Mouse (Mus musculus) ovary, postnatal 14 days (tissue): ENCODE data around the gene Gm21970.

Experiments used
- DNase-seq: peaks from one replicate; pipeline ENCODE4 v3.0.0; 2022; ENCODE audit warnings: low spot score

The Gm21970 gene

GRCm38 (mm10) chr16:91401569-91402165, 10.1 kb downstream of the Gm21970 start:
- no peak for DNase-seq

- DNase-seq, result no peak
Measured at GRCm38 (mm10) chr16:91403784-91404183, 12.3 kb downstream of the Gm21970 start.

GRCm38 (mm10) chr16:91404187-91404586, 12.7 kb downstream of the Gm21970 start:
- no peak for DNase-seq

GRCm38 (mm10) chr16:91404828-91405577, 13.5 kb downstream of the Gm21970 start:
- no peak for DNase-seq

- DNase-seq, result peak; percentile 60
Measured at GRCm38 (mm10) chr16:91405640-91406584, 14.4 kb downstream of the Gm21970 start, which contains the start of gene Il10rb. TSS of gene Il10rb (plus strand) at chr16:91406164.

- peak; percentile 22 for DNase-seq
Measured at GRCm38 (mm10) chr16:91406585-91407220, 15.2 kb downstream of the Gm21970 start.

- no peak for DNase-seq
Measured at GRCm38 (mm10) chr16:91413102-91413844, 21.8 kb downstream of the Gm21970 start.

GRCm38 (mm10) chr16:91415391-91416189, 24.1 kb downstream of the Gm21970 start:
- DNase-seq, result no peak

GRCm38 (mm10) chr16:91416357-91416756, 24.8 kb downstream of the Gm21970 start:
- no peak for DNase-seq

GRCm38 (mm10) chr16:91416938-91417337, 25.4 kb downstream of the Gm21970 start:
- no peak for DNase-seq

GRCm38 (mm10) chr16:91418531-91418930, 27.0 kb downstream of the Gm21970 start:
- DNase-seq, result no peak

GRCm38 (mm10) chr16:91425816-91426215, 34.3 kb downstream of the Gm21970 start:
- no peak for DNase-seq

GRCm38 (mm10) chr16:91426586-91426985, 35.1 kb downstream of the Gm21970 start:
- DNase-seq, result no peak

- no peak for DNase-seq
Measured at GRCm38 (mm10) chr16:91427461-91427860, 35.9 kb downstream of the Gm21970 start.

- no peak for DNase-seq
Measured at GRCm38 (mm10) chr16:91428259-91428865, 36.8 kb downstream of the Gm21970 start.

GRCm38 (mm10) chr16:91432720-91433328, 41.3 kb downstream of the Gm21970 start:
- no peak for DNase-seq

- no peak for DNase-seq
Measured at GRCm38 (mm10) chr16:91433329-91433933, 41.9 kb downstream of the Gm21970 start.

GRCm38 (mm10) chr16:91434119-91434518, 42.6 kb downstream of the Gm21970 start:
- no peak for DNase-seq

- no peak for DNase-seq
Measured at GRCm38 (mm10) chr16:91438081-91438480, 46.6 kb downstream of the Gm21970 start.
